Mouse (Mus musculus) neural tube, embryonic 14.5 days (tissue): ENCODE measurements around the gene Dph2. TPM values are rescaled to one million over a fixed set of nuclear protein-coding genes. Genes with fewer than 3 reads are reported as not detected.

Experiments
- ATAC-seq: fragments of 200-750 bp; cut with Nextera tagmentation; 2 replicates; pipeline ENCODE4 v1.8.0; 2017; ENCODE audit warnings: low read depth, mild to moderate bottlenecking, moderate TSS enrichment, moderate library complexity
- H3K27ac ChIP-seq: fragments of 300-500 bp; sonication (generic); 2 replicates; pipeline ENCODE4 v1.5.1; 2014; ENCODE audit warnings: low read depth, mild to moderate bottlenecking, control low read depth, low read length, moderate library complexity, mixed read lengths
- H3K27me3 ChIP-seq: fragments of 300-500 bp; sonication (generic); 2 replicates; pipeline ENCODE4 v1.6.1; 2014; ENCODE audit warnings: low read length; ENCODE audit not compliant: control insufficient read depth, insufficient read depth
- H3K36me3 ChIP-seq: fragments of 300-500 bp; sonication (generic); 2 replicates; pipeline ENCODE4 v1.6.1; 2014; ENCODE audit warnings: low read length, mixed read lengths; ENCODE audit not compliant: control insufficient read depth, insufficient read depth
- H3K4me1 ChIP-seq: fragments of 300-500 bp; sonication (generic); 2 replicates; pipeline ENCODE4 v1.6.1; 2014; ENCODE audit warnings: low read length; ENCODE audit not compliant: control insufficient read depth, insufficient read depth
- H3K4me2 ChIP-seq: fragments of 300-500 bp; sonication (generic); 2 replicates; pipeline ENCODE4 v1.6.1; 2014; ENCODE audit warnings: mild to moderate bottlenecking, low read depth, low read length, control low read depth
- H3K4me3 ChIP-seq: fragments of 300-500 bp; sonication (generic); 2 replicates; pipeline ENCODE4 v1.5.1; 2014; ENCODE audit warnings: low read depth, low read length, control low read depth, mixed read lengths
- H3K9ac ChIP-seq: fragments of 300-500 bp; sonication (generic); replicated peaks from 2 replicates; pipeline ENCODE4 v1.6.1; 2014; ENCODE audit warnings: low read depth, mild to moderate bottlenecking, control low read depth, low read length, mixed read lengths
- H3K9me3 ChIP-seq: fragments of 300-500 bp; sonication (generic); 2 replicates; pipeline ENCODE4 v1.6.1; 2016; ENCODE audit warnings: low read length; ENCODE audit not compliant: control insufficient read depth
- WGBS: fragments of 180-500 bp; shearing (Covaris S2); extraction: QIAGEN DNeasy Blood & Tissue Kit; methylation state at CpG from one replicate; pipeline ENCODE4 v1.1.7; 2014; 5-methylcytosine and 5-hydroxymethylcytosine counted together
- polyA plus RNA-seq: library from polyadenylated mRNA; unstranded; fragments of >200 nt; fragmentation: Nextera tagmentation; extraction: Ambion mirVana; gene quantifications from 2 replicates; pipeline ENCODE4 v1.2.1, GENCODE M21; 2014

Gene Dph2
- polyA plus RNA-seq, 1 experiment from 2014 or later: 21.5 TPM

GRCm38 (mm10) chr4:117847011-117847410 is 44.8 kb downstream of the Dph2 start:
- WGBS: 3% methylated on average over 2 of the region's 2 CpGs
- H3K4me3 ChIP-seq: no peak overlapping the region
- no peaks in the 10 kb centered on the region for H3K36me3 ChIP-seq
- H3K9me3 ChIP-seq: no peaks in the 10 kb centered on the region
- ATAC-seq: no peak; the same call in 1 of the 2 replicates
- no peak overlapping the region; the same call in 1 of the 2 replicates for H3K27ac ChIP-seq
- H3K27me3 ChIP-seq: no peaks in the 10 kb centered on the region
- no peak overlapping the region for H3K4me2 ChIP-seq
- H3K9ac ChIP-seq: no peak overlapping the region
- peaks cover 8% of the 10 kb centered on the region for H3K4me1 ChIP-seq

GRCm38 (mm10) chr4:117846261-117846660 is 45.6 kb downstream of the Dph2 start:
- H3K4me3 ChIP-seq: no peak overlapping the region
- 96% methylated on average over 4 of the region's 4 CpGs for WGBS
- peaks cover 8% of the 10 kb centered on the region for H3K4me1 ChIP-seq
- H3K36me3 ChIP-seq: no peaks in the 10 kb centered on the region
- ATAC-seq: no peak
- no peaks in the 10 kb centered on the region for H3K9me3 ChIP-seq
- H3K27me3 ChIP-seq: no peaks in the 10 kb centered on the region
- H3K27ac ChIP-seq: no peak overlapping the region
- no peak overlapping the region for H3K9ac ChIP-seq
- H3K4me2 ChIP-seq: no peak overlapping the region

- ATAC-seq: no peak
- H3K4me3 ChIP-seq: no peak overlapping the region
- H3K27ac ChIP-seq: no peak overlapping the region
- no peak overlapping the region for H3K4me2 ChIP-seq
- no peaks in the 10 kb centered on the region for H3K27me3 ChIP-seq
- H3K9ac ChIP-seq: no peak overlapping the region
- 40% methylated on average over 11 of the region's 11 CpGs for WGBS
- peaks cover 4% of the 10 kb centered on the region for H3K4me1 ChIP-seq
- H3K36me3 ChIP-seq: no peaks in the 10 kb centered on the region
- H3K9me3 ChIP-seq: no peaks in the 10 kb centered on the region
Observed at GRCm38 (mm10) chr4:117845316-117845715, 46.5 kb downstream of the Dph2 start.

DNA sequence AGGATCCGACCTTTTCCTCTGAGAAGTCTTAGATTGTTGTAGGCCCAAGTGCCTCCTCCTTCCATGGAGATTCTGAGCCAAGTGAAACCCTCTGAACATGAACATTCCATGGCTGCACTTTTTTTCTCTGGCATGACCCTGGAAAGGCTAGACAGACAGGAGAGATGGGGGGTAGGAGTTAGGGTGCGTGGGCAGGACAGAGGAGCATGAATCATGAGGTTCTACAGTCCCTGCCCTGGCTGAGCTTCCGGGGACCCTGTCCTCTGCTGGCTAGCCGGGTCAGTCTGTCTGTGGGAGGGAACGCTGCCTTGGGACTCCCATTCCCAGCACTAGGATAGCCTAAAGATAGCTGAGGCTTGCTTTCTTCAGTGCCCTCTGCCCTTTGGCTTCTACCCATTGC is 47.4 kb downstream of the Dph2 start:
- Histone ChIP-seq H3K4me2 (no peak overlapping the region), H3K4me3 (no peak overlapping the region), H3K9me3 (no peaks in the 10 kb centered on the region), H3K36me3 (no peaks in the 10 kb centered on the region), H3K27me3 (no peaks in the 10 kb centered on the region), H3K27ac (no peak overlapping the region), H3K9ac (no peak overlapping the region), H3K4me1 (no peaks in the 10 kb centered on the region; the same call in 1 of the 2 replicates)
- no peak for ATAC-seq
- 94% methylated on average over 5 of the region's 5 CpGs for WGBS

GRCm38 (mm10) chr4:117843101-117843500 is 48.7 kb downstream of the Dph2 start:
- WGBS: 92% methylated on average over 5 of the region's 5 CpGs
- no peaks in the 10 kb centered on the region for H3K36me3 ChIP-seq
- no peaks in the 10 kb centered on the region for H3K27me3 ChIP-seq
- H3K4me3 ChIP-seq: no peak overlapping the region
- H3K9ac ChIP-seq: no peak overlapping the region
- H3K9me3 ChIP-seq: no peaks in the 10 kb centered on the region
- H3K4me1 ChIP-seq: no peaks in the 10 kb centered on the region
- ATAC-seq: no peak
- no peak overlapping the region for H3K27ac ChIP-seq
- no peak overlapping the region for H3K4me2 ChIP-seq

DNA sequence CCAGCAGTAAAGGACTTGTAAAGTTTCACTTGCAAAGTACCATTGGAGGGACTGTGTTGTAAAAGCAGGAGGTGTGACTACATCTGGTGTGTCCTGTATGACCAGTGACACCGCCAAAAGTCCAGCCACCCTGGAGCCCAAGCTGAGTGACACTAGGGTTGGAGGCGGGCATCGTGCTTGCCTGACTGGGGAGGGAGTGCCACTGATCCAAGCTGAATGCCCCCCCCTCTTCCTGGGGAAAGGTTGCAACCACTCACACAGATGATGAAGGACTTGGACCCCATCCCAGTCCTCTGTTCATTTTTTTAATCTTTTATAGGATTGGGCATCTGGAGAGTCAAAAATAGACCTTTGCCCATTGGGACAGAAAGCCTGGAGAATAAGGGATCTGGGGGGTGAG is 50.3 kb downstream of the Dph2 start:
- Histone ChIP-seq H3K27me3 (no peaks in the 10 kb centered on the region), H3K9me3 (no peaks in the 10 kb centered on the region), H3K4me2 (no peak overlapping the region), H3K4me3 (no peak overlapping the region), H3K27ac (no peak overlapping the region), H3K9ac (no peak overlapping the region), H3K4me1 (no peaks in the 10 kb centered on the region), H3K36me3 (no peaks in the 10 kb centered on the region)
- WGBS: 64% methylated on average over 3 of the region's 3 CpGs
- ATAC-seq: no peak

GRCm38 (mm10) chr4:117840821-117841220 is 51.0 kb downstream of the Dph2 start:
- ATAC-seq: no peak
- H3K4me2 ChIP-seq: no peak overlapping the region
- H3K9ac ChIP-seq: no peak overlapping the region
- H3K4me1 ChIP-seq: no peaks in the 10 kb centered on the region
- WGBS: 93% methylated on average over 5 of the region's 5 CpGs
- no peak overlapping the region for H3K4me3 ChIP-seq
- H3K9me3 ChIP-seq: no peaks in the 10 kb centered on the region
- no peak overlapping the region for H3K27ac ChIP-seq
- no peaks in the 10 kb centered on the region for H3K36me3 ChIP-seq
- no peaks in the 10 kb centered on the region for H3K27me3 ChIP-seq

- 85% methylated on average over 6 of the region's 6 CpGs for WGBS
- H3K36me3 ChIP-seq: no peaks in the 10 kb centered on the region
- no peak for ATAC-seq
Observed at GRCm38 (mm10) chr4:117839366-117839765, 52.5 kb downstream of the Dph2 start.

More at GRCm38 (mm10) chr4:117839366-117839765, 52.5 kb downstream of the Dph2 start:
- Histone ChIP-seq H3K4me3 (no peak overlapping the region), H3K4me1 (peaks cover 6% of the 10 kb centered on the region; the same call in 1 of the 2 replicates), H3K27ac (no peak overlapping the region), H3K27me3 (no peaks in the 10 kb centered on the region), H3K9ac (no peak overlapping the region), H3K4me2 (no peak overlapping the region), H3K9me3 (no peaks in the 10 kb centered on the region)
